Mouse (Mus musculus) kidney, postnatal 0 days (tissue): ENCODE measurements at regions not wholly inside any gene's neighbourhood (a gene's known extent, or its start where the extent isn't known, plus 50 kb on each side); places are given as distances from the start of the nearest gene placed in this dataset.
A peak's percentile ranks its signal among the peaks of the same experiment; 100 is the strongest.
"Not testable (repeated sequence)": the region's sequence is repeated elsewhere in the genome, so short reads cannot be mapped to it uniquely, and the experiment has no call there.

Source experiments
- ATAC-seq: fragments of 200-750 bp; cut with Nextera tagmentation; replicated peaks from 2 replicates; pipeline ENCODE4 v1.8.0; 2017; ENCODE audit warnings: low read depth, moderate number of reproducible peaks, moderate TSS enrichment, moderate library complexity; ENCODE audit not compliant: low FRiP score
- DNase-seq: peaks from one replicate; pipeline ENCODE4 v3.0.0-alpha.2; 2016; ENCODE audit warnings: low spot score
- H3K27ac ChIP-seq: fragments of 300-500 bp; sonication (generic); 2 replicates; pipeline ENCODE4 v1.5.1; 2014; ENCODE audit warnings: mild to moderate bottlenecking
- H3K27me3 ChIP-seq: fragments of 300-500 bp; sonication (generic); 2 replicates; pipeline ENCODE4 v1.6.1; 2014; ENCODE audit warnings: low read length, mixed read lengths; ENCODE audit not compliant: insufficient read depth
- H3K36me3 ChIP-seq: fragments of 300-500 bp; sonication (generic); 2 replicates; pipeline ENCODE4 v1.6.1; 2014; ENCODE audit warnings: low read length, mixed read lengths; ENCODE audit not compliant: insufficient read depth
- H3K4me1 ChIP-seq: fragments of 300-500 bp; sonication (generic); replicated peaks from 2 replicates; pipeline ENCODE4 v1.6.1; 2014; ENCODE audit warnings: antibody characterized with exemption, low read length, mixed read lengths; ENCODE audit not compliant: insufficient read depth
- H3K4me2 ChIP-seq: fragments of 300-500 bp; sonication (generic); 2 replicates; pipeline ENCODE4 v1.6.1; 2014; ENCODE audit warnings: mild to moderate bottlenecking, low read length, moderate library complexity, mixed read lengths
- H3K4me3 ChIP-seq: fragments of 300-500 bp; sonication (generic); replicated peaks from 2 replicates; pipeline ENCODE4 v1.5.1; 2014; ENCODE audit warnings: low read depth, low read length
- H3K9ac ChIP-seq: fragments of 300-500 bp; sonication (generic); 2 replicates; pipeline ENCODE4 v1.6.1; 2014; ENCODE audit warnings: low read depth, low read length
- H3K9me3 ChIP-seq: fragments of 300-500 bp; sonication (generic); replicated peaks from 2 replicates; pipeline ENCODE4 v1.6.1; 2016; ENCODE audit warnings: low read length, inconsistent platforms, mixed read lengths
- CTCF ChIP-seq: IDR thresholded peaks from 2 replicates; pipeline ENCODE4 v1.5.1; 2016; ENCODE audit warnings: antibody characterized with exemption, low read depth, mild to moderate bottlenecking, moderate library complexity
- WGBS: fragments of 180-500 bp; shearing (Covaris S2); extraction: QIAGEN DNeasy Blood & Tissue Kit; methylation state at CpG from one replicate; pipeline ENCODE4 v1.1.7; 2014; 5-methylcytosine and 5-hydroxymethylcytosine counted together

DNA sequence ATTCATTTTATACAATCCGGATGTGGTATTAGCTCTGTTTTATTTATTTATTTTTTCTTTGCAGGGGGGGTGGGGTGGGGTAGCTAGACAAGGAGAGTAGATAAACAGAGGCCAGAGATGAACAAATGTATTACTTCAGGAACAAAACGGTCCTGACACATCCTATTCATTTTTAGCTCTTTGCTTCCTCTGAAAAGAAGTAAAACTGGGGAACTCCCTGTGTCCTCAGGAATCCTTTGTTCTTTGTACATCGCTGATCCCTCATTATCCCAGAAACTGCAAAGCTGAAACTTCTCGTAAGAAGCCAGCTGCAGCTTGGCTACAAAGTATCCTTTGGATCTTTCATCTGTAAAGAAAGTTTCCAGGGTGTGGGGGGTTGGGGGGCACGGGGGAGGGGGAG lies 103.6 kb upstream of the Pfn2 start:
- no peak overlapping the region for H3K27ac ChIP-seq
- no peaks in the 10 kb centered on the region for H3K27me3 ChIP-seq
- ATAC-seq: no peak
- H3K4me2 ChIP-seq: no peak overlapping the region
- TF ChIP-seq CTCF: no peak
- 36% methylated on average over 5 of the region's 5 CpGs for WGBS
- H3K4me3 ChIP-seq: no peak overlapping the region
- no peaks in the 10 kb centered on the region for H3K9me3 ChIP-seq
- no peak overlapping the region for H3K9ac ChIP-seq
- H3K36me3 ChIP-seq: no peaks in the 10 kb centered on the region
- H3K4me1 ChIP-seq: no peaks in the 10 kb centered on the region
- no peak for DNase-seq

- WGBS: 81% methylated on average over 4 of the region's 4 CpGs
- Histone ChIP-seq H3K36me3 (no peaks in the 10 kb centered on the region), H3K4me3 (no peak overlapping the region), H3K4me2 (no peak overlapping the region), H3K9ac (no peak overlapping the region), H3K9me3 (no peaks in the 10 kb centered on the region), H3K27me3 (no peaks in the 10 kb centered on the region), H3K4me1 (no peaks in the 10 kb centered on the region), H3K27ac (no peak overlapping the region)
- no peak for TF ChIP-seq CTCF
- DNase-seq: no peak
- ATAC-seq: no peak
Observed at GRCm38 (mm10) chr3:57957352-57957751, 109.5 kb upstream of the Pfn2 start.

DNA sequence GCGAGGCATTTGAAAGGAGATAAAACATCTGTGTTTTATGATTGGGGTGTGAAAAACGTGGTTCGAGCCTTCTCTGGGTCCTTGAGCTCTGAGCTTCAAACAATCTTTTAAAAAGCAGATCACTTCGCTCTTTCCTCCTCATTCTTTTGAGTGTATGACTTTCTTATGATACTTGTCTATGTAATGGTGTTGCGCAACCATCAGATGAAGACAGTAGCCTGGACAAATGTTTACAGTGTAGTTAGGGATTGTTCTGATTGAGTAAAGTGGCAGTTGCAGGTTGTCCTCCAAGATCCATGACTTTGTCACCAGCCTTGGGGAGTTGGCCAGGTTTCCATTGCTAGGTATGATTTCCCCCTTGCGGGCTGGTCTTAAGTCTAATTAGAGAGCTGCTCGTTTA lies 116.1 kb upstream of the Pfn2 start:
- H3K36me3 ChIP-seq: no peaks in the 10 kb centered on the region

DNA sequence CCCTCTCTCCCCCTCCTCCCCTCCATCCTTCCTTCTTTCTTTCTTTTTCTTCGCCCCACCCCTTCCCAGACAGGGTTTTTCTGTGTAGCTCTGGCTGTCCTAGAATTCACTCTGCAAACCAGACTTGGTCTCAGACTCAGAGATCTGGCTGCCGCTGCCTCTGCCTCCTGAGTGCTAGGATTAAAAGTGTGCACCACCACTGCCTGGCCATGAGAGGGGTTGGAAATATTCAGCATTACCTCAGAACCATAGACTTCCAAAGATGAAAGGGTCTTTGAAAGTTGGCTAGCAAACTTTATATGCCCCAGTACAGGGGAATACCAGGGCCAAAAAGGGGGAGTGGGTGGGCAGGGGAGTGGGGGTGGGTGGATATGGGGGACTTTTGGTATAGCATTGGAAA lies 122.7 kb upstream of the Pfn2 start:
- ATAC-seq, H3K4me1 ChIP-seq, DNase-seq, H3K9me3 ChIP-seq, H3K27me3 ChIP-seq, H3K36me3 ChIP-seq, H3K4me2 ChIP-seq, H3K27ac ChIP-seq, H3K9ac ChIP-seq, H3K4me3 ChIP-seq: not testable (repeated sequence)
- 95% methylated on average over 2 of the region's 2 CpGs for WGBS

More for the DNA sequence above, 116.1 kb upstream of the Pfn2 start:
- no peak for TF ChIP-seq CTCF
- Histone ChIP-seq H3K4me1 (no peaks in the 10 kb centered on the region), H3K27me3 (no peaks in the 10 kb centered on the region), H3K27ac (no peak overlapping the region), H3K4me2 (no peak overlapping the region), H3K9ac (no peak overlapping the region), H3K9me3 (no peaks in the 10 kb centered on the region), H3K4me3 (no peak overlapping the region)
- WGBS: 79% methylated on average over 7 of the region's 7 CpGs
- DNase-seq (no peak), ATAC-seq (no peak)

DNA sequence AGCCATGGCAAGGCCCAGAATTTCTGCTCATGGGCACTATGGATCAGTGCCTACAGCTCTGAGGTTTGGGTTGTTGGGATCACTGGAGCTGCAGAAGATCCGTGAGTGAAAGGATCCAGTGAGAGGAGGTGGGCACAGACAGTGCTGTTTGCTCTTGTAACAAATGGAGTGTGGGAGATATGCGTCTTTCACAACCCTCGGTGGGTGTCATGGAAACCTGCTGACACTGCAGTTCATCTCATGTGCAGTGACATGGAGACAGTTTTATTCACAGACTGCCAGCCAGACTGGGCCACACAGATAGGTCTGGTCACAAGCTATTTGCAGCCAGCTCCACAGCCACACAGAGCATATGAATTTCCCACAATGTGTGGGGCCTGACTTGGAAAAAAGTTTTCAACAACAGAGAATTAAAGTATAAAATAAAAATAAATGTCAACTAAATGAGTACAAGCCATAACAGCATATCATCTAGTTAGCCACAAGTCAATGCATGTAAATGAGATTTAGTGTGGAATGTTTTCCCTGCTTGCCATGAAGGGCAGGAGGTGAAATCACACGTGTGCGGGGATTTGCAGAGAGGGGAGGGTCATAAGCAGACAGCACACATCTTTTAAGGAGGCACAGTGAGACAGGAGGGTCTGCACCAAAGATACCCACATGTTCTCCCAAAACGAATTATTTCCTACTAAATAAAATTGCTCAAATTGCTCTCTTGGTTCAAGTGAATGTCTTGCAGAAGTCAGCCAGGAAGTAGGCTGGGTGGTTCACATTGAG lies 124.8 kb upstream of the Pfn2 start:
- Histone ChIP-seq H3K27ac (no peak overlapping the region), H3K9me3 (no peaks in the 10 kb centered on the region), H3K9ac (no peak overlapping the region), H3K4me1 (no peaks in the 10 kb centered on the region), H3K4me3 (no peak overlapping the region), H3K27me3 (no peaks in the 10 kb centered on the region), H3K36me3 (no peaks in the 10 kb centered on the region), H3K4me2 (no peak overlapping the region)
- no peak for TF ChIP-seq CTCF
- WGBS: 24% methylated on average over 6 of the region's 6 CpGs
- ATAC-seq (peak; percentile 84), DNase-seq (peak; percentile 68)

DNA sequence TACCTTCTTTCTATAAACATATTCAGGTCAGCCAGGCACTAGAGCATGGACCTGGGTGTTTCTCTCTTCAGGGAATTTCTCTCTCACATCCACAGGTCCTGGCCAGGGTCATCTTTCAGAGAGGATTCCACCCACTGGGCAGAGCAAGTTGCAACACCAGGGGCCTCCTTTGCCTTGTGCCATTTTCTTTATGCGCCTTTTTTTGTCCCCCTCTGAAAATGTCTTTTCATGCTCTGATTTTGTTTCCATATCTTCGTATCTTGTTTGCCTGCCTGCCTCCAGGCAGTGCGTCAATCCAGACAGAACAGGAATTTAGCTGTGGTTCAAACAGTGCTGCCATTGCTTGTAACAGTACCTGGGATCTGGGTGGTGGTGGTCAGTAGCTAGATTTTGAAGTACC lies 125.7 kb upstream of the Pfn2 start:
- no peak overlapping the region for H3K4me3 ChIP-seq
- 64% methylated on average over 3 of the region's 3 CpGs for WGBS
- H3K27ac ChIP-seq: no peak overlapping the region
- H3K4me1 ChIP-seq: no peaks in the 10 kb centered on the region
- DNase-seq (no peak), ATAC-seq (no peak)
- H3K27me3 ChIP-seq: no peaks in the 10 kb centered on the region
- no peak overlapping the region for H3K9ac ChIP-seq
- no peak overlapping the region for H3K4me2 ChIP-seq
- no peaks in the 10 kb centered on the region for H3K9me3 ChIP-seq
- TF ChIP-seq CTCF: no peak
- no peaks in the 10 kb centered on the region for H3K36me3 ChIP-seq

DNA sequence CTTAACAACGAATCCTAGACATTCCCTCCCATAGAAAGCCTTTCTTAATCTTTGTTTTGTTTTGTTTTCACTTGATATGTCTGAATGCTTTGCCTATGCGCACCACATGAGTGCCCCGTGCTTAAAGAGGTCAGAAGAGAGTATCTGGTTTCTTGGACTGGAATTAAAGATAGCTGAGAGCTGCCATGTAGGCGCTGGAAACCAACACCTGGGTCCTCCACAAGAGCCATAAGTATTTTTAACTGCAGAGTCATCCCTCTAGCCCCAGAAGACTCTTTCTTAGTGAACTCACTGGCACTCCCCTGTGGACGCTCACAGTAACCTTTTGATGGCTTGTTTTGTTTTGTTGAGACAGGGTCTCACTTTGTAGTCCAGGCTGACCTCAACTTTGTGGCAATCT lies 127.5 kb upstream of the Pfn2 start:
- H3K4me2 ChIP-seq: no peak overlapping the region
- H3K9me3 ChIP-seq: no peaks in the 10 kb centered on the region
- H3K4me3 ChIP-seq: no peak overlapping the region
- DNase-seq (peak; percentile 57), ATAC-seq (no peak)
- no peak for TF ChIP-seq CTCF
- WGBS: 36% methylated on average over 5 of the region's 5 CpGs
- no peaks in the 10 kb centered on the region for H3K4me1 ChIP-seq
- H3K27ac ChIP-seq: no peak overlapping the region
- H3K9ac ChIP-seq: no peak overlapping the region
- no peaks in the 10 kb centered on the region for H3K36me3 ChIP-seq
- no peaks in the 10 kb centered on the region for H3K27me3 ChIP-seq
